Mouse (Mus musculus) ES-E14 (cell line): ENCODE results near the gene Traip.

Experiments
- CHD2 ChIP-seq: IDR thresholded peaks from 2 replicates; pipeline ENCODE4 v1.6.1; 2014; ENCODE audit warnings: mild to moderate bottlenecking, low read depth, low read length, inconsistent platforms
- HCFC1 ChIP-seq: IDR thresholded peaks from 2 replicates; pipeline ENCODE4 v1.6.1; 2012; ENCODE audit warnings: low read length, inconsistent platforms, borderline replicate concordance; ENCODE audit not compliant: insufficient read depth
- MAFK ChIP-seq: IDR thresholded peaks from 2 replicates; pipeline ENCODE4 v1.6.1; 2014; ENCODE audit warnings: mild to moderate bottlenecking, low read depth, low read length, inconsistent platforms; ENCODE audit not compliant: insufficient read depth
- ZC3H11A ChIP-seq: IDR thresholded peaks from 2 replicates; pipeline ENCODE4 v1.6.1; 2012; ENCODE audit warnings: low read depth, mild to moderate bottlenecking, inconsistent platforms, low read length, borderline replicate concordance
- ZNF384 ChIP-seq: IDR thresholded peaks from 2 replicates; pipeline ENCODE4 v1.6.1; 2012; ENCODE audit warnings: low read depth, low read length, inconsistent platforms

DNA sequence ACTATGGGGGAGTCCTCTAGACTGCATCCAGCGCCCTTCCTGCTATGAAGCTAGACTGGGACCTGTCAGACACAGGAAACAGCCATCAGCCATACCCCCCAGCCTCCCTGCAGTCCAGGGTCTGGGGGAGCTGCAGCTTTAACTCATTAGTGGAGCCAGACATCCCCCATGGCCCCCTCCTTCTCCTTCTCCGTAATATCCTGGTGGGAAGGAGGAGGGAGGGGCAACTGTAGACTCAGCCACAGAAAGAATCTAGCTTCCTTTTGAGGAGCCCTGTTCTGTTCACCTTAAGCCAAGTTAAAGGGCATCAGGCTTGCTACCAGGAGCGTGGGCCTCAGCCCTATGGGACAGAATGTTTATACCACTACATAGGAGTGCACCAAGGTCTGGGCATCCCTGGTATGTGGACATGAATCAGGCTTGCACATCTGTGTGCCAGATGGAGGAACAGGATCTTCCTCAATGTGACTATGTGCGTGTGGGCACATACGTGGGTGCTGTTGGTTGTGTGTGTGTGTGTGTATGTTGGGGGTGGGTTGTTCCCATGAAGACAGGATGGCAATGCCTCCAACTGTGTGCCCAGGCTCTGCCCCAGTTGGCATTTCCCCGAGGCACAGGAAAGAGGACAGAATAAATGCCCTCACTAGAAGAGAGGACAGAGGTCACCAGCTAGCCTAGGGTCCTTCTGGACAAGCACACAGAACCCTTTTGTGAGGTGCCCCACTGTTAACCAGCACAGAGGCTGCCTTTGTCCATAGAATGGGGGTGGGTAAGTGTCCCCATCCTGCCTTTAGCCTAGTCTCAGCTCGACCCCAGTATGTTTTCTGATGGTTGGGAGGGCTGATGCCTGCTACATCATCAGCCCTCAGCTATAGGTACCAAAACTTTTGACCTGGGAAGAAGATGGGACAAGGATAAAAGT, 32.0 kb downstream of the Traip start:
- TF ChIP-seq MAFK (no peak), CHD2 (no peak), HCFC1 (no peak), ZNF384 (no peak), ZC3H11A (no peak)
